Mouse (Mus musculus) liver, embryonic 14.5 days (tissue): Measurements from ENCODE around the gene Ccer1. TPM values are rescaled to one million over a fixed set of nuclear protein-coding genes. Genes with fewer than 3 reads are reported as not detected.
"Not testable (repeated sequence)": the region's sequence is repeated elsewhere in the genome, so short reads cannot be mapped to it uniquely, and the experiment has no call there.

Source experiments
- ATAC-seq: fragments of 200-750 bp; cut with Nextera tagmentation; 2 replicates; pipeline ENCODE4 v1.8.0; 2017; ENCODE audit warnings: moderate number of reproducible peaks, mild to moderate bottlenecking, moderate library complexity; ENCODE audit not compliant: insufficient read depth
- DNase-seq, 3 experiments: peaks; one replicate each; pipeline ENCODE4 v3.0.0-alpha.2; 2012 to 2013; ENCODE audit warnings: low read depth in 3 of 3, low spot score in 3 of 3
- H3K27ac ChIP-seq: fragments of 300-500 bp; sonication (generic); 2 replicates; pipeline ENCODE4 v1.5.1; 2014; ENCODE audit warnings: moderate library complexity, mild to moderate bottlenecking, control low read depth, inconsistent platforms
- H3K27me3 ChIP-seq: fragments of 300-500 bp; sonication (generic); 2 replicates; pipeline ENCODE4 v1.6.1; 2014; ENCODE audit warnings: mild to moderate bottlenecking, low read length, moderate library complexity; ENCODE audit not compliant: control insufficient read depth, insufficient read depth
- H3K36me3 ChIP-seq: fragments of 300-500 bp; sonication (generic); replicated peaks from 2 replicates; pipeline ENCODE4 v1.6.1; 2014; ENCODE audit warnings: low read depth; ENCODE audit not compliant: control insufficient read depth, insufficient read depth
- H3K4me1 ChIP-seq, 2 experiments: fragments of 200-500 bp in 1 of 2; fragments of 300-500 bp in 1 of 2; sonication (generic) in 1 of 2; replicated peaks; 2 replicates each; pipeline ENCODE4 v1.6.1; 2012 to 2014; ENCODE audit warnings: antibody characterized with exemption in 1 of 2, inconsistent platforms in 1 of 2, low read length in 1 of 2; ENCODE audit not compliant: control insufficient read depth in 2 of 2, insufficient read depth in 2 of 2
- H3K4me2 ChIP-seq: fragments of 300-500 bp; sonication (generic); 2 replicates; pipeline ENCODE4 v1.6.1; 2014; ENCODE audit warnings: low read depth, mild to moderate bottlenecking, control low read depth, moderate library complexity
- H3K4me3 ChIP-seq, 2 experiments: fragments of 200-500 bp in 1 of 2; fragments of 300-500 bp in 1 of 2; sonication (generic) in 1 of 2; 2 replicates each; pipeline ENCODE4 v1.5.1; 2012 to 2014; ENCODE audit warnings: low read depth in 2 of 2, low read length in 2 of 2, mild to moderate bottlenecking in 2 of 2, control low read depth in 1 of 2, inconsistent platforms in 1 of 2, moderate library complexity in 1 of 2; ENCODE audit not compliant: insufficient read depth in 1 of 2
- H3K9ac ChIP-seq: fragments of 300-500 bp; sonication (generic); replicated peaks from 2 replicates; pipeline ENCODE4 v1.6.1; 2014; ENCODE audit warnings: mild to moderate bottlenecking, control low read depth, moderate library complexity
- H3K9me3 ChIP-seq: fragments of 300-500 bp; sonication (generic); 2 replicates; pipeline ENCODE4 v1.6.1; 2016; ENCODE audit warnings: low read length, mixed read lengths; ENCODE audit not compliant: control insufficient read depth
- CTCF ChIP-seq: IDR thresholded peaks from 2 replicates; pipeline ENCODE4 v1.5.1; 2016; ENCODE audit warnings: antibody characterized with exemption, low read depth, control low read depth
- EP300 ChIP-seq: IDR thresholded peaks from 2 replicates; pipeline ENCODE4 v1.6.1; 2016; ENCODE audit warnings: antibody characterized with exemption, low read depth
- WGBS: fragments of 180-500 bp; shearing (Covaris S2); extraction: QIAGEN DNeasy Blood & Tissue Kit; methylation state at CpG from one replicate; pipeline ENCODE4 v1.1.7; 2014; ENCODE audit not compliant: insufficient replicate concordance; 5-methylcytosine and 5-hydroxymethylcytosine counted together
- polyA plus RNA-seq, 2 experiments: library from polyadenylated mRNA; depleted of rRNA in 1 of 2; stranded (reverse) in 1 of 2; unstranded in 1 of 2; fragments of >200 nt; fragmentation: Nextera tagmentation in 1 of 2; extraction: Ambion mirVana in 1 of 2; gene quantifications; 2 replicates each; pipeline versions ENCODE4 v1.2.1 to v1.2.3; 2012 to 2014

Gene Ccer1
- polyA plus RNA-seq, 2 experiments = not detected

DNA sequence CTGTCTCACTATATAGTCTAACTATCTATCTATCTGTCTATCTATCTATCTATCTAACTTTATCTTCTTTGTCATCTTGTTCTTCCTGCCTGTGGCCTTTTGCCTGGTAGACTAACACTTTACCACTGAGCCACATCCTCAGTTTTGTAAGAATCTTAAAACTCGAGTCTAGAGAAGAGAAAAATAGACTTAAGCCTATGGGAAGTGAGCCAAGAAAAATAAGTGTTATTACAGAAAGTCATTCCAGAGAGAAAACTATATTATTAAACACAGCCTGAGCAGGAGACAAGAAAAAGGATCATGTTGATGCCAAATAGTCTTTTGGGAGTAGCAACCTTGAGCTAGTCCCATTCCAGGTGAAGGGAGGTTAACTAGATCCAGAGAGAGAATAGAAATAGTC lies 33.1 kb downstream of the Ccer1 start:
- 11% methylated on average over 1 of the region's 1 CpGs for WGBS
- TF ChIP-seq EP300 (no peak), CTCF (no peak)
- no peak overlapping the region for H3K27ac ChIP-seq
- H3K4me2 ChIP-seq = no peak overlapping the region
- H3K27me3 ChIP-seq = no peaks in the 10 kb centered on the region
- no peak overlapping the region for H3K4me3 ChIP-seq
- no peaks in the 10 kb centered on the region for H3K9me3 ChIP-seq
- ATAC-seq (no peak), DNase-seq (no peak)
- no peaks in the 10 kb centered on the region for H3K36me3 ChIP-seq
- no peak overlapping the region for H3K9ac ChIP-seq
- no peaks in the 10 kb centered on the region for H3K4me1 ChIP-seq

DNA sequence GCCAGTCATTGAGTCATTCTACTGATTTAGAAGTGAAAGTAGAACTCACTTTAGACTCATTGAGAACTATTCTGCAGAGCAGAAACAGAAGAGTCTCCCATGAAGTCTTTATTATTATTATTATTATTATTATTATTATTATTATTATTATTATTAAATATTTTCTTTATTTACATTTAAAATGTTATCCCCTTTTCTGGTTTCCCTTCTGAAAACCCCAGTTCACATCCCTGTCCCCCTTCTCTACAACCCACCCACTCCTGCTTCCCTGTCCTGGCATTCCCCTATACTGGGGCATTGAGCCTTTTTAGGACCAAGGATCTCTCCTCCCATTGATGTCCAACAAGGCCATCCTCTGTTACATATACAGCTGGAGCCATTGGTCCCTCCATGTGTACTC lies 33.8 kb downstream of the Ccer1 start, which contains the start of gene C030005K15Rik:
Gene C030005K15Rik (minus strand): TSS at position 101 of the 400 bp plus-strand sequence.
- not testable (repeated sequence) for H3K27ac ChIP-seq, H3K9me3 ChIP-seq, H3K27me3 ChIP-seq, DNase-seq, H3K4me3 ChIP-seq, H3K9ac ChIP-seq, H3K4me2 ChIP-seq, ATAC-seq, H3K36me3 ChIP-seq, H3K4me1 ChIP-seq

Other genes starting within 250 kb of the Ccer1 start
- gene Dcn, start 213.4 kb upstream of the Ccer1 start, polyA plus RNA-seq (2012; rRNA removed) = 26.9 and 30.8 TPM in 2 replicates
- gene Dcn, start 213.4 kb upstream of the Ccer1 start, polyA plus RNA-seq (2014; fragmentation: Nextera tagmentation; extraction: Ambion mirVana) = 44.4 and 44.8 TPM in 2 replicates
- 11.3 and 18.2 TPM in 2 replicates for gene Lum, start 127.9 kb upstream of the Ccer1 start, polyA plus RNA-seq (2012; rRNA removed)
- 28.5 and 31.7 TPM in 2 replicates for gene Lum, start 127.9 kb upstream of the Ccer1 start, polyA plus RNA-seq (2014; fragmentation: Nextera tagmentation; extraction: Ambion mirVana)
- gene Kera, start 86.2 kb upstream of the Ccer1 start, polyA plus RNA-seq (2012; rRNA removed) = 0.03 TPM in 1 of 2 replicates, not detected in the other
- not detected in 2 replicates for gene Kera, start 86.2 kb upstream of the Ccer1 start, polyA plus RNA-seq (2014; fragmentation: Nextera tagmentation; extraction: Ambion mirVana)
- gene Epyc, start 49.0 kb upstream of the Ccer1 start, polyA plus RNA-seq (2012; rRNA removed) = not detected in 2 replicates
- gene Epyc, start 49.0 kb upstream of the Ccer1 start, polyA plus RNA-seq (2014; fragmentation: Nextera tagmentation; extraction: Ambion mirVana) = not detected in 2 replicates
- gene C030005K15Rik, start 33.7 kb downstream of the Ccer1 start, polyA plus RNA-seq (2012; rRNA removed) = not detected in 2 replicates
- gene C030005K15Rik, start 33.7 kb downstream of the Ccer1 start, polyA plus RNA-seq (2014; fragmentation: Nextera tagmentation; extraction: Ambion mirVana) = not detected in 2 replicates